Mouse (Mus musculus) limb, embryonic 11.5 days (tissue): ENCODE measurements at regions not wholly inside any gene's neighbourhood (a gene's known extent, or its start where the extent isn't known, plus 50 kb on each side); places are given as distances from the start of the nearest gene placed in this dataset.

Experiments used
- ATAC-seq: fragments of 200-750 bp; cut with Nextera tagmentation; 2 replicates; pipeline ENCODE4 v1.8.0; 2017; ENCODE audit warnings: low read depth; ENCODE audit not compliant: insufficient number of reproducible peaks, low FRiP score, low TSS enrichment
- DNase-seq: peaks from one replicate; pipeline ENCODE4 v3.0.0-alpha.2; 2015; ENCODE audit warnings: low spot score
- H3K27ac ChIP-seq: fragments of 300-500 bp; sonication (generic); replicated peaks from 2 replicates; pipeline ENCODE4 v1.5.1; 2014; ENCODE audit warnings: low read depth, mild to moderate bottlenecking, low read length
- H3K27me3 ChIP-seq: fragments of 300-500 bp; sonication (generic); 2 replicates; pipeline ENCODE4 v1.6.1; 2014; ENCODE audit warnings: mild to moderate bottlenecking, low read length, mixed read lengths; ENCODE audit not compliant: control insufficient read depth, insufficient read depth
- H3K36me3 ChIP-seq: fragments of 300-500 bp; sonication (generic); 2 replicates; pipeline ENCODE4 v1.6.1; 2014; ENCODE audit warnings: mild to moderate bottlenecking, low read length, moderate library complexity, mixed read lengths; ENCODE audit not compliant: control insufficient read depth, insufficient read depth
- H3K4me1 ChIP-seq: fragments of 300-500 bp; sonication (generic); 2 replicates; pipeline ENCODE4 v1.6.1; 2014; ENCODE audit warnings: low read length, mixed read lengths; ENCODE audit not compliant: control insufficient read depth, insufficient read depth
- H3K4me2 ChIP-seq: fragments of 300-500 bp; sonication (generic); 2 replicates; pipeline ENCODE4 v1.6.1; 2014; ENCODE audit warnings: low read depth, mild to moderate bottlenecking, moderate library complexity; ENCODE audit not compliant: severe bottlenecking
- H3K4me3 ChIP-seq: fragments of 300-500 bp; sonication (generic); 2 replicates; pipeline ENCODE4 v1.5.1; 2014; ENCODE audit warnings: low read depth, low read length
- H3K9ac ChIP-seq: fragments of 300-500 bp; sonication (generic); 2 replicates; pipeline ENCODE4 v1.6.1; 2014; ENCODE audit warnings: mild to moderate bottlenecking, low read length
- H3K9me3 ChIP-seq: fragments of 300-500 bp; sonication (generic); 2 replicates; pipeline ENCODE4 v1.6.1; 2016; ENCODE audit warnings: low read length; ENCODE audit not compliant: control insufficient read depth
- WGBS: fragments of 180-500 bp; shearing (Covaris S2); extraction: QIAGEN DNeasy Blood & Tissue Kit; methylation state at CpG from one replicate; pipeline ENCODE4 v1.1.7; 2014; 5-methylcytosine and 5-hydroxymethylcytosine counted together

GRCm38 (mm10) chr15:16532587-16532986 lies 196.0 kb upstream of the Cdh9 start:
- H3K9ac ChIP-seq = no peak overlapping the region
- H3K27ac ChIP-seq = no peak overlapping the region
- H3K36me3 ChIP-seq = no peaks in the 10 kb centered on the region
- DNase-seq = no peak
- H3K4me3 ChIP-seq = no peak overlapping the region
- H3K4me1 ChIP-seq = no peaks in the 10 kb centered on the region
- H3K9me3 ChIP-seq = no peaks in the 10 kb centered on the region
- H3K4me2 ChIP-seq = no peak overlapping the region
- H3K27me3 ChIP-seq = no peaks in the 10 kb centered on the region
- 0 out of 2 replicates have a peak, but pooled peaks have one; percentile 51 for ATAC-seq
- 94% methylated on average over 6 of the region's 6 CpGs for WGBS

GRCm38 (mm10) chr15:16541226-16541625 lies 187.3 kb upstream of the Cdh9 start:
- Histone ChIP-seq H3K27me3 (no peaks in the 10 kb centered on the region), H3K4me1 (no peaks in the 10 kb centered on the region), H3K9ac (no peak overlapping the region), H3K9me3 (no peaks in the 10 kb centered on the region), H3K4me2 (no peak overlapping the region), H3K27ac (no peak overlapping the region), H3K36me3 (no peaks in the 10 kb centered on the region), H3K4me3 (no peak overlapping the region)
- ATAC-seq (no peak), DNase-seq (no peak)
- WGBS = 63% methylated on average over 1 of the region's 1 CpGs

GRCm38 (mm10) chr15:16555173-16555572 lies 173.4 kb upstream of the Cdh9 start:
- no peaks in the 10 kb centered on the region for H3K9me3 ChIP-seq
- no peak for ATAC-seq
- no peak for DNase-seq
- H3K27me3 ChIP-seq = no peaks in the 10 kb centered on the region
- H3K4me1 ChIP-seq = no peaks in the 10 kb centered on the region
- H3K4me3 ChIP-seq = no peak overlapping the region
- H3K4me2 ChIP-seq = no peak overlapping the region
- H3K36me3 ChIP-seq = no peaks in the 10 kb centered on the region
- no peak overlapping the region for H3K9ac ChIP-seq
- 90% methylated on average over 2 of the region's 2 CpGs for WGBS
- H3K27ac ChIP-seq = no peak overlapping the region

- Histone ChIP-seq H3K4me1 (no peaks in the 10 kb centered on the region), H3K4me2 (no peak overlapping the region), H3K4me3 (no peak overlapping the region), H3K27me3 (no peaks in the 10 kb centered on the region), H3K9me3 (no peaks in the 10 kb centered on the region), H3K9ac (no peak overlapping the region), H3K27ac (no peak overlapping the region), H3K36me3 (no peaks in the 10 kb centered on the region)
- ATAC-seq (no peak), DNase-seq (no peak)
- WGBS = 93% methylated on average over 9 of the region's 9 CpGs
Observed at GRCm38 (mm10) chr15:16556338-16556737, 172.2 kb upstream of the Cdh9 start.

DNA sequence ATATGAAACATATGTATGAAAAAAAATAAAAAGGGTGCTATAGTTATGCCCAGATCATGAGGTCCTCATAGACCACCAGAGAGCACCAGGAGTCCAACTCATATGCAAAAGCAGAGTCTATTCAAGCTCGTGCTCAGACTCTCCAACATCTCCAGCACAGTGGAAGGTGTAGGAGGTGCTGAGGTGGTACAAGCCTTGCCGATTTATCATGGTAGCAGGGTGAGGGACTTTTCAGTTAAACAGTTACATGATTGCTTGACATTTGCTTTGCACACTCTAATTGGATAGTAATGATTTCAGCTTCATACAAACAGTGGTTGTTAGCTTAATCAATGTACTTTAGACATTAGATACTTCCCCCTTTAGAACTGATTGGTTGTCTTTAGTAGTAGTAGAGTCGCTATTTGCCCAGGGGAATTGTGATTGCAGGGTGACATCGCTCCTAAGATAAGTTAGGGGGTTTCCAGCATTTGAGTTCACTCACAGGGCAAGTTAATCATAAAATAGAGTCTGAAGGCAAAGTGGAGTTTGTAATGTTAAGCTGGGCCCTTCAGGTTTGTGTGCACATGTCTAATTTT lies 162.3 kb upstream of the Cdh9 start:
- Histone ChIP-seq H3K36me3 (no peaks in the 10 kb centered on the region), H3K9me3 (no peaks in the 10 kb centered on the region), H3K27me3 (no peaks in the 10 kb centered on the region), H3K4me3 (no peak overlapping the region), H3K4me2 (no peak overlapping the region), H3K4me1 (no peaks in the 10 kb centered on the region), H3K27ac (no peak overlapping the region), H3K9ac (no peak overlapping the region)
- DNase-seq = no peak
- no peak for ATAC-seq
- WGBS = 86% methylated on average over 4 of the region's 4 CpGs

DNA sequence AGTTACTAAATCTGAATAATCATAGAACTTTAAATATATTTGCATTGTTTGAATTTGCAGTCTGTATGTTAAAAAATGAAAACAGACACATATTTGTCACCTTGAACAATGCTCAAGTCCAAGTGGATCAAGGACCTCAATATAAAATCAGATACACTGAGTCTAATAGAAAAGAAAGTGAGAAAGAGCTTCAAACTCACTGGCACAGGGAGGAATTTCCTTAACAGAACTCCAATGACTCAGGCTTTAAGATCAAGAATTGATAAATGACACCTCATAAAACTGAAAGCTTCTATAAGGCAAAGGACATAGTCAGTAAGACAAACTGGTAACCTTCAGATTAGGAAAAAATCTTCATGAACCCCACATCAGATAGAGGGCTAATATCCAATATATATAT lies 161.8 kb upstream of the Cdh9 start:
- no peaks in the 10 kb centered on the region for H3K36me3 ChIP-seq
- no peak for DNase-seq
- ATAC-seq = no peak
- H3K9me3 ChIP-seq = no peaks in the 10 kb centered on the region
- no peak overlapping the region for H3K4me3 ChIP-seq
- H3K27me3 ChIP-seq = no peaks in the 10 kb centered on the region
- H3K9ac ChIP-seq = no peak overlapping the region
- no peak overlapping the region for H3K4me2 ChIP-seq
- H3K4me1 ChIP-seq = no peaks in the 10 kb centered on the region
- no peak overlapping the region for H3K27ac ChIP-seq

DNA sequence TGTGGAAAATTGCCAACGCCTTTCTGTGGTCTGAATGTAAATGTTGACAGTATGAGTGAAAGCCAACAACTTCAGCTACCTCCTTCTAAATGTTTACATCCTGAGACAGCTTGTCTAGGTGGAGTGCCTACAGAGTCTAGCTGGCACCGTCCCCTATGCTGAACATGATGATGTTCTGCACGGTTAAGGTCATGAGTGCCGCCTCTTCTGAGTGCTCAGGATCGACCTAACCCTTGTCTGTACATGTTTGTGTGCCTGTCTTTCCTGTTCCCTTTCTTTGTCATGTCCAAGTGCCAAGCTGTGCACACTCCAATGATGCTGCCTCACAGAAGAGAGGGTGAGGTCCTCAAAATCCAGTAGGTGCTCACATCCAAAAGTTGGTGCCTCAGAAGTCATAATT lies 111.7 kb upstream of the Cdh9 start:
- WGBS = 89% methylated on average over 5 of the region's 5 CpGs
- Histone ChIP-seq H3K9ac (no peak overlapping the region), H3K4me2 (no peak overlapping the region), H3K4me1 (no peaks in the 10 kb centered on the region), H3K36me3 (no peaks in the 10 kb centered on the region), H3K27me3 (no peaks in the 10 kb centered on the region), H3K9me3 (no peaks in the 10 kb centered on the region), H3K27ac (no peak overlapping the region), H3K4me3 (no peak overlapping the region)
- no peak for DNase-seq
- no peak for ATAC-seq

DNA sequence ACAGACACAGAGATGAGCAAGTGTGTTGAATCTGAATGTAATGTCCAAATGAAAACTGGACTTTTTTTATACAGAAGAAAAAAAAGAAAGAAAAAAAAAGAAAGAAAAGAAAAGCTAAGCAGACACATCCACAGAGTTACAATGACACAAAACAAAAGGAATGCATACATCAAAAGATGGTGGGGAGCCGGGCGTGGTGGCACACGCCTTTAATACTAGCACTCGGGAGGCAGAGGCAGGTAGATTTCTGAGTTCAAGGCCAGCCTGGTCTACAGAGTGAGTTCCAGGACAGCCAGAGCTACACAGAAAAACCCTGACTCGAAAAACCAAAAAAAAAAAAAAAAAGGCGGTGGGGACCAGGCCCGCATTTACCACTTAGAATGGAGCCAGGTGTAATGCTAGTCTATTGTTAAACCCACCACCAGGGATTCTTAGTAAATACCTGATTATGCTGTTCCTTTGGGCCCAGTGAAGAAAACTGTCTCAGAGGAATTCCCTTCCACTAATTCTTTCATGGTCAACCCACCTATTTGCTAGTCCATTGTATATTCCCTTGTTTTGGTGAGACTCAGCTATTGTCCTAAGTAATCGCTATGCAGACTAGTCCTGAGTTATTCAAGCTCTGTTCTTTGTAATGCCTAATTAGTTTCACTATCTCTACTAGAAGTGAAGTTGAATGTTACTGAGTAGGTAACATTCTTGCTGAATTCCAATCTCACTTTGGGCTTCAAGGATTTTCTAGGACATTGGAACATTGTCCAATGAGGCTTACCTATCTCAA lies 99.0 kb upstream of the Cdh9 start:
- H3K4me3 ChIP-seq = no peak overlapping the region
- no peak overlapping the region for H3K9ac ChIP-seq
- H3K27me3 ChIP-seq = no peaks in the 10 kb centered on the region
- H3K4me2 ChIP-seq = no peak overlapping the region
- no peak overlapping the region for H3K27ac ChIP-seq
- ATAC-seq (no peak), DNase-seq (no peak)
- H3K9me3 ChIP-seq = no peaks in the 10 kb centered on the region
- no peaks in the 10 kb centered on the region for H3K36me3 ChIP-seq
- H3K4me1 ChIP-seq = no peaks in the 10 kb centered on the region
- 93% methylated on average over 8 of the region's 8 CpGs for WGBS

- DNase-seq (no peak), ATAC-seq (no peak)
- Histone ChIP-seq H3K4me2 (no peak overlapping the region), H3K9me3 (no peaks in the 10 kb centered on the region), H3K4me3 (no peak overlapping the region), H3K4me1 (no peaks in the 10 kb centered on the region), H3K36me3 (no peaks in the 10 kb centered on the region), H3K27me3 (no peaks in the 10 kb centered on the region), H3K27ac (no peak overlapping the region), H3K9ac (no peak overlapping the region)
- 40% methylated on average over 3 of the region's 3 CpGs for WGBS
Observed at GRCm38 (mm10) chr15:16639631-16640030, 88.9 kb upstream of the Cdh9 start.
